Mouse (Mus musculus) kidney, adult 8-10 months (tissue): ENCODE data around the gene Tepsin.

ENCODE experiments used
- DNase-seq, 2 experiments: peaks; one replicate each; pipeline ENCODE4 v3.0.0; 2022

The Tepsin gene

DNA sequence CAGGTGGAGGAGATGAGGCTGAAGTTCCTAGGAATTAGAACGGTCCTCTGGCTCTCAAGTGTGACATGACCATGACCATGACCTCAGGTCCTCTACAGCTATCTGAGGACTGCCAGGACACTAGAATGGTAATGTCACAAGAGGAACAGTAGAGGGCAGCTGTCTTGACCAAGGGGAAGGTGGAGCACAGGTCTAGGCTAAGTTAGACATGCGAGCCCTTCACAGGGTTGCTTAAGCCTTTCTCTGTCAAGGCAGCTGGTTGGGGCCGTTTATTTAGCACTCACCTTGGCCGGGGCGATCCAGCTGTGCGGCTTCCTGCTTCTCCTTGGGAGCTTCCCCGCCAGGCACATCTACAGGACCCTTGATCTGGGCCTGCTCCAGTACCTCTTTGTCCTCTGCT lies 12.0 kb upstream of the Tepsin start:
- DNase-seq: no peak

- no peak for DNase-seq
Measured at GRCm38 (mm10) chr11:120109558-120110210, 11.2 kb upstream of the Tepsin start.

GRCm38 (mm10) chr11:120107796-120108195 lies 9.3 kb upstream of the Tepsin start:
- DNase-seq: peak; percentile 49 to 81

DNA sequence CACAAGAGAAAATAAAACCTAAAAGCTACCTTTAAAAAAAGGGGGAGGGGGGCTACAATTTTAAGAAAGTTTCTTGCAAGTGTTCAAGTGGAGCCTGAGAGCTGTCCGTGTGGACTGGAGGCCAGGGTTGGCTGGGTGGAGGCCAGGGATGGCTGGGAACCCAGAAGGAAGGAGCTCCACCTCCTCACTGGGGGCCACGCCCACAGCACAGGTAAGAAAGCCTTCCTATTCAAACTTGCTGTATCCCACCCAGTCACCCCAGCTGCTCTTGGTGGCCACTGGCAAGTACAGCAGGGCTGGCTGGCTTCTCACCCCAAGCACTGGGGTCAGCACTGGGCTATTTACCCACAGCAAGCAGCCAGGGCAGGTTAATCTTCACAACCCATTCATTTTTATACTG lies 8.5 kb upstream of the Tepsin start:
- no peak for DNase-seq

DNA sequence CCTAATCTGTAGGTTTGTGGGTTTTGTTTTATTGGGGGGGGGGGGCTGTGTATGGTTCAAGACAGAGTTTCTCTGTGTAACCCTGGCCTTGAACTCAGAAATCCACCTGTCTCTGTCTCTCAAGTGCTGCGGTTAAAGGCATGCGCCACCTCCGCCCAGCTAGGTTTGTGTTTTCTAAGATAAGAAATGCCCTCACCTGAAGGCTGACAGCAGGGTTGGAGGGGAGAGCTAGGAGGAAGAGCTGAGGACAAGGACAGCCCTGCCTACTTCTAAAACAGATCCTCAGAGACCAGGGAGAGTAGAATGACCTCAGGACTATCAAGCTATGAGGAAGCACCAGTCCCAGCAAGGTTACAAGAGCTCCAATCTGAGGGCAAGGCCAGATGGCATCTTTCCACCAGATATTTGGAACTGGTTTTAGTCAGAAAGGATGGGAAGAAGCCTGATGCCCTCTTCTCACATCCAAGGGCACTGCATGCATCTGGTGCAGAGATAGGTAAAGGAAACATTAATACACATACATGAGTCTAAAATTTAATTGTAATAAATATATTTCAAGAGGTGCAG lies 5.0 kb upstream of the Tepsin start:
- DNase-seq: no peak

DNA sequence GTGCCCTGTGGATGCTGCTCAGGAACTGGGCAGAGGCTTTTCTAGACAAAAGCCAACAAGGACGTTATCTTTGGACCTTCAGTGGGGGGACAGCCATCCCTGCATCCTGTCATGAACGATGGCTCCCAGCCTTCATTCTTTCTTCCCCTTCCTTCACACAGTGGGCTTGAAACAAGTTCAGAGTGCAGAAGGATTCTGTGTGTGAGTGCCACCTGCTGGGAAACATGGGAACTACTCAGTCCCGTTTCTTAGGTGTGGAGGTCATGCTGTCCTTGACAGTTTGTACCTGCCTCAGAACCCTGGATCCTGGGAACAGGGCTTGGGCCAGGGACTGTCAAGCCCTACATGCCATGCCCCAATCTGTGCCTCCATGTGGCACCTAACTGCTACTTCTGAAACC lies 2.5 kb upstream of the Tepsin start:
- peak; percentile 67 to 86 for DNase-seq

GRCm38 (mm10) chr11:120092817-120093591 lies 5.5 kb downstream of the Tepsin start:
- no peak for DNase-seq

GRCm38 (mm10) chr11:120090661-120091060 lies 7.9 kb downstream of the Tepsin start:
- no peak for DNase-seq

- peak; percentile 98 to 99 for DNase-seq
Measured at GRCm38 (mm10) chr11:120086702-120087152, 11.8 kb downstream of the Tepsin start, which contains the start of gene Cep131. TSS of gene Cep131 (minus strand) at chr11:120086827.

DNA sequence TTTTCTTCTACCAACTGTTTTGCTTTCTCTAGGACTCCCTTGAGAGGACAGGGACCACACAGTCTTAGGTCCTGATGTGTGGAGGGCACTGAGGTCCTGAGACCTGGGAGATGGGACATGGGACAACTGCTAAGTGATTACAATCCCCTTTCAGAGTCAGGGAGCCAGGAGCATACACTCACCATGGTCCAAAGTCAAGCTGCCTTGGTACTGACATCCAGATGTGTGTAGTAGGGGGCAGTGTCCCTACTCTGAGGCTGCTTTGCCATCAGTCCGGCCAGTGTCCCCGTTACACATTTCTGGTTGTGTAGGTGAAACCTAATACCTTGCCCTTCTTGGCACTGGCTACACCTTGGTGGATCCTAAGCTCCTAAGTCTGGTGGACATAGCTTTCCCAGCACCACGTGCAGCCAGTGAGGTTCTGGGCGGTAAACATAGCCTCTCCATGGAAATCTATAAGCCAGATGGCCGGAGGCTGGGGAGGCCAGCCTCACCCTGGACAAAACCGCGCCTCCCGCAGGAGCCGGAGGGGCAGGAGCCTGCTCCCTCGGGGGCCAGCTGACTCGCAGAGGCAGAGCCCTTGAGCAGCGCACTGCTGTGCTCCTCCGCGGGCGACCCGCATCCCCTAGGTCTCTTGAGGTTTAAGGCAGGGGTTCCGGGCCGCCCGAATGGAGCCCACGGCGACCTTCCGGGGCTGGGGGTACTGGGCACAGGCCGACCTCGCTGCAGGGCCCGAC lies 12.5 kb downstream of the Tepsin start:
- DNase-seq: no peak

GRCm38 (mm10) chr11:120080282-120080681 lies 18.2 kb downstream of the Tepsin start:
- no peak for DNase-seq

DNA sequence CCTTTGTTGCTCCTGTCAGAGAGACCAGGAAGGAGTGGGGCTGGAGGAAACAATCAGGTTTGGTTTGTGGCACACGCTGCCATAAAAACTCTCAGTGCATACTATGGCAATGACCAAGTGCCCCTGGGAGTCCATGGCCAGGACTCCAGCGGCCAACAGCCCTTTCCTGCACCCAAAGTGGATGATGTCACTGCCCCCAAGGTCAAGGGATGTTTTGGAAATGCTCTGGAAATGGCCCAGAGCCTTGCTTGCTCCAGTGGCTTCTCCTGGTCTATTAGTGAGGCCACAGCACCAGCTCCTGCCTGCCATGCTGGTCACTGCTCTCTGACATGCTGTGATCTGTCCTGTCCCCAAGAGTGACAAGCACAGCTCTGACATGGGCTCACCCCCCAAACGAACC lies 22.3 kb downstream of the Tepsin start:
- DNase-seq: no peak

GRCm38 (mm10) chr11:120072986-120073647 lies 25.4 kb downstream of the Tepsin start:
- DNase-seq: no peak

DNA sequence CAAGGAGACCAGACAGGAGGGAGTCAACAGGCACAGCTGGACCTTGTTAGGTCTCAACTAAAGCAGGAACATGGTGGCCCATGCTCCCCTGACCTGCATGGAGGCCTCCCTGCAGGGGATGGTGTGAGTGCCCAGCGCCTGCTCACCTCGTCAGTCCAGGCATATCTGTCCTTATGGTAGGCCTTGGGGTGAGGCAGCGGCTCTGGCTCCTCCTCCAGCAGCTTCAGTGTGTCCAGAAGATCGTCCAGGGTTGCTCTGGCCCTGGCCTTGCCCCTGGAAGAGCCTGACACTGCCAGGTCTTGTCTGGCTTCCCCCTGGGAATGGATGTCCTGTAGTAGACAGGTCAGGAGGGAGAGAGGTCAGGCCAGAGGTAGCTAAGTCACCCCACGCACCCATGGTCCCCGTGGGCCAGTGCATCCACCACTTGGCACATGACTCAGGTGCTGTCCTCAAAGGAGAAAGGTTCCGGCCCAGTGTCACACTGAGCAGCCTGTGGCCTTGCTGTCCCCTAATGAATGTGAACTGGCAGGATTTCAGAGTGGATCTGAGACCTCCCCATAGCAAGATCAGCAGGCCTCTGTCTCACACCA lies 26.7 kb downstream of the Tepsin start:
- no peak for DNase-seq

DNA sequence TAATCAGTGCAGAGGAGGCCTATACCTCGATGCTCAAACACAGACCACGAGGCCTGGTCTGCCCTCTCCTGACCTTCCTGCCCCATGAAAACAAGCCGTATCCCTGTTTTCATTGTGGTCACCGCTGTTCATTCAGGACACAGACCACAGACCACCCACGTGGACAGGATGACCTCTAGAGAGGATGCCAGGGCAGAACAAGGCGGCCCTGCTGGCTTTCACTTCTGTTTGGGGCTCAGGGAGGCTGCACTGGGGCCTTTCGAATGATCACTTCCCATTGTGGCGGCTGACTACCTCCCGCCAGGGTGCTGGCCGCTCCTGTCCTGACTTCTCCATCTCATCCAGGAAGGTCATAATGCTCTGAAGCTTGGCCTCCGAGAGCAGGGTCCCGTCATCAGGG lies 27.5 kb downstream of the Tepsin start:
- DNase-seq: no peak

GRCm38 (mm10) chr11:120070286-120070930 lies 28.1 kb downstream of the Tepsin start:
- DNase-seq: no peak

GRCm38 (mm10) chr11:120069261-120069660 lies 29.3 kb downstream of the Tepsin start:
- DNase-seq: no peak

DNA sequence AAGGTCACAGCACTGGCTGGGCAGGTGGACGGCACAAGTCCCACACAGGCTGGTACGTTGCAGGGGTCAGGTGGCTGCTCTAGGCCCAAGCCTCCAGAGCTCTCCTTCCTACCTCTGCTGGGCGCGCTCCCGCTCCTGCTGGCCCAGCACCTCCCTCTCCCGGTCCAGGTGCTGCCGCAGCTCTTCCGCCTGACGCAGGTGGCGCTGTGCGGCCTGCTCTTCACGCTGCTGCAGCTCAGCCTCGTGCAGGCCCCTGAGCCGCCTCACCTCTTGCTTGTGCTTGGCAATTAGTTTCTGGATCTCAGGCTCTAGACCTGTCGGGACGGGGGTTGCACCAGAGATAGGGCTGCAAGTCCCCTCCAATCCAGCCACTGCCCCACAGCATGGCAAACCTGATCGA lies 30.7 kb downstream of the Tepsin start:
- DNase-seq: no peak

- peak; percentile 57 to 60 for DNase-seq
Measured at GRCm38 (mm10) chr11:120065291-120065690, 33.2 kb downstream of the Tepsin start.

GRCm38 (mm10) chr11:120064668-120065040 lies 33.9 kb downstream of the Tepsin start:
- no peak for DNase-seq

DNA sequence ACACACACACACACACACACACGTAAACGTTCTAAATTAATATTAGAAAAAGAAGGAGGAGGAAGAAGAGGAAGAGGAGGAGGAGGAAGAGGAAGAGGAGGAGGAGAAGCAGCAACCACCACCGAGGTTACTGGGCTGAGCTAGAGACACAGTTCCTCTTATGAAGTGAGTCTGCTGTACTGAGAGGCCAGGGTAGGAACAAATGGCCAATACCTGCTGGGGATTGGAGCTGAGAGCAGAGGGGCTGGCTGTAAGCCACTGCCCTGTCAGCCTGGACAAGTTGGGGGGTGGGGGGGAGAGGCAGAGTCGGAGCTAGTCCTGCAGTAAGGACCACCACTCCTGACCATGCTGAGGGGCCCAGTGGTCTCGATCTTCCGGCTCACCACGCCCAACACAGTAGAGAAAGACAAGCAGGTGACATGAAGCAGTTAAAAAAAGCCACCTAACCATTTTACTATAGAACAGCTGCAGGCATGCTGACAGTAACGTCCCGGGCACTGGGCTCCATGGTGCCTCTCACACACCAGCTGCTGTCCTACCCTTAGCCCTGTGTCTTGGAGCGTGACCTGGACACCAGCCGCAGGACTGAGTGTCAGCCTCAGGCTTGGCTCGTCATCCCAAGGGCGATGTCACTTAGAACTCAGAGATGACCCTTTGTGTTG lies 34.4 kb downstream of the Tepsin start:
- no peak for DNase-seq
